Mouse (Mus musculus) T-helper 17 cell (primary cell): ENCODE results near the gene Hist4h4.

Source experiments
- in situ Hi-C, 2 experiments: fragments of 300-600 bp; cut with MboI, MseI; formaldehyde crosslinking; loops; 1 replicate in 1 of 2; 2 replicates in 1 of 2; pipeline ENCODE4 v1.15.1; 2025; ENCODE audit warnings: high pct_unique_total_duplicates in 2 of 2

The Hist4h4 gene

DNA sequence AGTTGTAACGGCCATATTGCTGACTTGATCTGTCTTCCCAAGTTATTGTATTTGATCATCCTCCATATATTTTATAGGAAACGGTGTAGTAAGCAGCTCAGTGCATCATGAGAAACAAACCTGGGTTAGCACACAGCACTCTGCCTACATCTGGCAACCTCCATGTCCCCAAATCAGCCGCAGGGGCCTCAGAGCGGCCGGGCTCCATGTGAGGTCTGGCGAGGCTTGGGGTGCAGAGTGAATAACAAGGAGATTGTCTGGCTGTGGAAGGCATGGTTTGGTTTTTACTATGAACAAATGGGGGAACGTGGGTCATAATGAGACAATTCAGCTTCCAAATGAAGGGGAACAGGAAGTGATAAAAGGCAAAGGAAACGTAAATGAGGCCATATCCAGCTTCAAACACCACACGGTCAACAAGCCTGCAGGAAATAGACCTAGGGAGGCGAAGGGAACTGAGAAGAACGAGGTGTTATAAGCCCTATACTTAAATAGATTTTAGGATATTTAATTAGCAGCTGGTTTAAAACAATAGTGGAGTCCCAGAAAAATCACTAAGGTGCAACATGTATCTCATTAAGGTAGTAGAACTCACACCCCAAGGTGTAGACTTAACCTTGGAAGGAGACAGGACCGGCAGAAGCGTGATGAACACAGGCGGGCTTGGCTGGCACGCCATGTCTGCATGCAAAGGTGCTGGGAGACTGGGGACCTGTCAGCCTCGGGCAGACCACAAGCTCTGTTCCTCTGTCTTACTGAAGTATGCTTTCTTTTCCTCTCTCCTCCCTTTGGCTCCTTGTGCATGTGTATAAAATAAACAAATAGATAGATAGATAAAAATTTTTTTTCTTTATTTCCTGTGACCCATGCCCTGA lies 11.1 kb downstream of the Hist4h4 start:
- in situ Hi-C loops: loop anchor here in 1 of 2 experiments (10.0 kb wide), 1 partner anchor 1558 kb away; no protein-coding TSS in a partner anchor

DNA sequence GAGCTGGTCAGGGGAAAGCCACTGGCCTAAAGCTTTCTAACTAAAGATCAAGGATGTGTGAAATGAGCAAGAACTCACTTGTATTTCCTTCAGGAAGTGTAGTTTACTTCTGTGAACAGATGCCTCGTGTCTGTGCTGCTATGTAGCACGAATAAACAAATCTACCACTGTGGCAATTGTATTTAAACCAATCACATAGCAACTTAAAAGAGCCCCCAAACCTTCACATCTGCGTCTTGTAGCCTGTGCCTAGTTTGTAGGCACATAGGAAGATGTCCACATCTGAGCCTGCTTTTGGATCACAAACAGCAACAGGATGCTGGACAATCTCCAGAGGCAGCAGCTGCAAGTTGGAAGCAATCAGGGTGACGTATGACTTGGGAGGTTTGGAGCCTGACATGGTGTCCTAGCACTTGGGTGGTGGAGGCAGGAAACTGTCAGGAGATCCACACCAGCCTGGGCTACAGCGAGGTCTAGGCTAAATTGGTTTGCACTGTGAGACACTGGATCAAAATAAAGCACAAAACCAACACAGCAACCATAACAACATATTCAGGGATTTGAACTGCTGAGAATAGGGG lies 14.7 kb downstream of the Hist4h4 start:
- in situ Hi-C loops: no loop called here

DNA sequence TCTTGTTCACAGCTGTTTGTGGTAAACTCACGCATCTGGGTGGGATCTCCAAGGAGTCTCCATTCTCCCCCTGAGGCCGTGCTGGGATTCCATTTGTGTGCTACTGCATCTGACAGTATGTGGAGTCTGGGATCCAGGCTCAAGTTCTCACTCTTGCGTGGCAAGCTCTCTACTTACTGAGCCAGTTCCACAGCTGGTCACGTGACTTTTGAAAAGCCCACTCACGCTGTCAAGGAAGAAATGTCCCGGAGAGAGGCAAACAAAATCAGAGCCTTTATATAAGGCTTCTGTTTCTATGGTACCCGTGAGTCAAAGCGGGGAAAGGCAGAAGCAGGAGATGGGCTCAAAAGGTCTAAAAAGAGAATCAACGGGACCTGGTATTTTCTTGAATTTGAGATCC lies 21.5 kb downstream of the Hist4h4 start:
- in situ Hi-C loops: no loop called here

DNA sequence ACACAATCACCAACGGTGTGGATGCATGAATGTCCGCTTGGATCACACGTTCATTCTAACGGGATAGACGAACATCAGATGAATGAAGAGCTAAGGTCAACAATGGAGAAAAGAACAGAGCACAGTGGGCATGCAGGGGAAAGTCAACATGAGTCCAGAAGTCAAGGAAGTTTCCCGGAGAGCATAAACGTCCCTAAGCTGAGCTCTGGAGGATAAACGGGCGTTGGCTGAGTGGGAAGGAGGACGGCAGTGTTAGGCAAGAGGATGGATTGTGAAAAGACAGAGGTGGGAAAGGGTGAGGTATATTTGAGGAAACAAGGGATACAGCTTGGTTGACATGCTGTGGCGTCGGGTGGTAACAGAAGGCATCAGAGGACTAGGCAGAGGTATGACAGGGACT lies 22.1 kb downstream of the Hist4h4 start:
- in situ Hi-C loops: no loop called here

DNA sequence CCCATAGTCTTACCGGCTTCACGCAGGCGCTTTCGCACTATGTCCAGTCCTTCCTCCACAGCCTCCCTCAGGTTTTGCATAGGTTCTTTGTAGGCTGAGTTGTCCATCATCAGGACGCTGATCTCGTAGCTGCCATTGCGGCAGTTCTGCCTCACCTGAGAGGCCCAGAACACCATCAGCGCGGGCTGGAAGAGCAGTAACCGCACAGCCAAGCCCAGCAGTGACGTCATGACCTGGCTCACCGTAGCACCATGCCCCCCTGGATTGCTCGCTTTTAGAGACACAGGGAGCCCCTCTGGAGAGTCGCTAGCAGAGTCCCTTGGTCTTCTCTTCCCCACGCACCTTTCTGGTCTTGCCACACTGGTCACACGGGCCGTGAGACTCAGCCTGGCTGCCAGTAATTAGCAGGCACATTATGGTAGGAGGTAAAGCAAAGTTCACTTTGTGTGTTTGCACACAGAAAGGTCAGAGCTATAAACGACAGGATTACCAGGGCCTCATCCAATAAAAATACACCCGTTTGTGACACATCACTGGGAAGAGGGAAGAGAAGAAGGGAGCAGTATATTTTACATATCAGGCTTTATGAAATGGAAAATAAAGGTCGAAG lies 22.7 kb downstream of the Hist4h4 start, which contains the start of gene Gucy2c:
Gucy2c (minus strand) TSS at position 389 of the 610 bp plus-strand sequence.
- in situ Hi-C loops: no loop called here

DNA sequence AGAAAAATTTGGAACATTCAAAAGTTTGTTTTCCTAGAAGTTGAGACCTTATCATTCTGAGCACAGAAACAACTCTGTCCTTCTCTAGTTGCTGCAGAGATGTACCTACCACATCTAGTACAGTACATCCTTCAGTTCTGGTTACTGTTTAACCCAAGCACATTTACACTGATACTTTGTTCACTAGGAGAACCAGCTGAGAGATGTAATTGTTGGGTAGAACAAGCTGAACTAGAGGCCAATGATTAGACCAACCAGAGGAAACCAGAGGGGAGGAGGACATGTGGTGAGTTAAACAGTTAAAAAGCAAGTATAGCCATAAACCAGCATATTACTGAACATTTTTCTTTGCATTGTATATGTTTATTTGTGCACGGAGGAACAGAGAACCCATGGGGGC lies 27.8 kb downstream of the Hist4h4 start:
- in situ Hi-C loops: no loop called here

DNA sequence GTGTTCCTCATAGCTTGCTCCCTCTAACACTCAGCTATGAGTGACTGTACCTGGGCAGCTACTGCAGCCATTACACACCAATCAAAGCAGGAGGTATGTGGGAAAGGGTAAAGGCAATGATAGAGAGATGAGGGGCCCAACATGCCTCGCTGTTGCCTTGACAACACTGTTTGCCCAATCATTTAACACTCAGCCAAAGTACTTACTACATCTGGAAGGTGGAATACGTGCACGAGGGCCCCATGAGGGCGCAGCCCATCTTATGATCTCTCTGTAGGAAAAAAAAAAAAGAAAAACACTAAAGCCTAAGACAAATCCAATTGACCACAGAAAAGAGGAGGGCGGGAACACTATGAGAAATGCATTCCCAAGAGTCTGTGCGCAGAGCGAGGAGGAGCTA lies 34.4 kb downstream of the Hist4h4 start:
- in situ Hi-C loops: loop anchor here in 1 of 2 experiments (5.0 kb wide), 1 partner anchor 1328 kb away; no protein-coding TSS in a partner anchor

DNA sequence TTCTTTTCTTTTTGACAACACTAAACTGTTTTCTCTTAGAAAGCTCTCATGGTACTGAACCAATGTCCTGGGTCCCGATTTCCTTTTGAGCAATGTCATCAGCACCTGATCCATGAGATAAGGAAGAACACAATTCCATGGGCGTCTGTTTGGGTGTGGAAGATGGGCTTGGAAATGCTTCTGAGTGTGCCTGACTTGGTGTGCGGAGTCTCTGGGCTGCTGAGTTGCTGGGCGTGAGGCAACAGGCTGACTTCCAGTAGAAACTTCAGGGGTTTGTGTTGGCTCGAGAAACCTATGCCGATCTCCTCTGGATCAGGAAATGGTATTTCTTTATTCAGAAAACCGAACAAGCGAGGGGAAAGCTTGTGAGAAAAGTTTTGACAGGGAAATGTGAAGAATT lies 35.1 kb downstream of the Hist4h4 start:
- in situ Hi-C loops: no loop called here

DNA sequence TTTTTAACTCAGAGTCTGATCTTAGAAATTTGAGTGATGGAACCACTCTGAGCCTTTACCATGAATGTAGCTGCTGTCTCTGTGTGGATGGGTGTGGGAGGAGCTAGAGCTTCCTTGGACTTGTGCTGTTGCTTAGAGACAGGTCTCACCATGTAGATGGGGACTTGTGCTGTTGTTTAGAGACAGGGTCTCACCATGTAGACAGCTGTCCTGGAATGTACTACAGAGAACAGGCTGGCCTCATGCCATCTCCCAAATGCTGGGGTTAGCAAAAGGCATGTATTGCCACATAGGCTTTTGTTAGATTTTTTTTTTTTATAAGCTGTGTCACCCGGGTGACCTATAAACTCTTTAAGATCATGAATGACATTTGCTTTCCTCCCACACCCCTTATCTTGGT lies 40.3 kb downstream of the Hist4h4 start:
- in situ Hi-C loops: no loop called here
